Mouse (Mus musculus) thymus, adult 2 months (tissue): ENCODE results near the gene Rab3il1. TPM values are rescaled to one million over a fixed set of nuclear protein-coding genes. Genes with fewer than 3 reads are reported as not detected.

Source experiments
- DNase-seq: peaks from one replicate; pipeline ENCODE4 v3.0.0; 2021
- H3K27ac ChIP-seq: fragments of 200-500 bp; 2 replicates; pipeline ENCODE4 v1.5.1; 2012; ENCODE audit warnings: low read length, control low read depth; ENCODE audit not compliant: control insufficient read depth, insufficient read depth
- H3K27me3 ChIP-seq: fragments of 200-500 bp; 2 replicates; pipeline ENCODE4 v1.6.1; 2012; ENCODE audit warnings: mild to moderate bottlenecking, low read length, moderate library complexity, mixed read lengths; ENCODE audit not compliant: control insufficient read depth, insufficient read depth
- H3K36me3 ChIP-seq: fragments of 200-500 bp; 2 replicates; pipeline ENCODE4 v1.6.1; 2012; ENCODE audit warnings: mild to moderate bottlenecking, low read length, moderate library complexity; ENCODE audit not compliant: control insufficient read depth, insufficient read depth
- H3K4me1 ChIP-seq: fragments of 200-500 bp; replicated peaks from 2 replicates; pipeline ENCODE4 v1.6.1; 2012; ENCODE audit warnings: low read length; ENCODE audit not compliant: control insufficient read depth, insufficient read depth
- H3K4me3 ChIP-seq: fragments of 200-500 bp; 2 replicates; pipeline ENCODE4 v1.5.1; 2012; ENCODE audit warnings: mild to moderate bottlenecking, low read length, control low read depth, moderate library complexity; ENCODE audit not compliant: control insufficient read depth, insufficient read depth
- CTCF ChIP-seq: fragments of 200-500 bp; IDR thresholded peaks from 2 replicates; pipeline ENCODE4 v1.5.1; 2012; ENCODE audit warnings: mild to moderate bottlenecking, control low read depth, low read length, moderate library complexity, borderline replicate concordance; ENCODE audit not compliant: control insufficient read depth, poor library complexity, insufficient read depth; ENCODE audit errors: extremely low read depth
- POLR2A ChIP-seq: fragments of 200-500 bp; IDR thresholded peaks from 2 replicates; pipeline ENCODE4 v1.6.1; 2012; ENCODE audit warnings: mild to moderate bottlenecking, low read length, control low read depth, moderate library complexity; ENCODE audit not compliant: control insufficient read depth, poor library complexity, insufficient read depth; ENCODE audit errors: extremely low read depth
- WGBS: fragments of 180-500 bp; shearing (Covaris S2); methylation state at CpG from one replicate; pipeline ENCODE4 v1.1.7; 2018; 5-methylcytosine and 5-hydroxymethylcytosine counted together
- polyA plus RNA-seq: library from polyadenylated mRNA; depleted of rRNA; stranded (reverse); fragments of >200 nt; gene quantifications from 2 replicates; pipeline ENCODE4 v1.2.3, GENCODE M21; 2012

Rab3il1 gene
- polyA plus RNA-seq, 1 experiment, result 15.7 TPM

DNA sequence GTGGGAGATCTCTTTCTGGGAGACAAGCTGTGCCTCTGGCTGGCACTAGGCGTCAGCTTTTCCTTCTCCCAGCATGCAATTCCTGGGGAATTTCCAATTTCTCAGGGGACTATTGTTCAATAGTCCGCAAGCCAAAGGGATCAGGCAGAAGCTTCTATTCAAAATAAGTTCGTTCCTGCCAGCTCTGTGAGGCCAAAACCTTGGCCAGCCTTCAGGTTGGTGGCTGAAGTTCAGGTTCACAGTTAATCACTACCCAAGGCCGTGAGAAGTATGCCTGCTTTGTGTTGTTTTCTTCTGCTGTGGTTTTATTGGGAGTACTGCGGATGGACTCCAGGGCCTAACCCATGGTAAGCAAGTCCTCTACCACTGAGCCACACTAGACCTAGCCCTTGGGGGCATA, 69.7 kb downstream of the Rab3il1 start:
- Histone ChIP-seq H3K27ac (0 out of 2 replicates have a peak overlapping the region, but pooled peaks have one; percentile 15), H3K4me1 (peaks cover 32% of the 10 kb centered on the region)
- no peak for DNase-seq

DNA sequence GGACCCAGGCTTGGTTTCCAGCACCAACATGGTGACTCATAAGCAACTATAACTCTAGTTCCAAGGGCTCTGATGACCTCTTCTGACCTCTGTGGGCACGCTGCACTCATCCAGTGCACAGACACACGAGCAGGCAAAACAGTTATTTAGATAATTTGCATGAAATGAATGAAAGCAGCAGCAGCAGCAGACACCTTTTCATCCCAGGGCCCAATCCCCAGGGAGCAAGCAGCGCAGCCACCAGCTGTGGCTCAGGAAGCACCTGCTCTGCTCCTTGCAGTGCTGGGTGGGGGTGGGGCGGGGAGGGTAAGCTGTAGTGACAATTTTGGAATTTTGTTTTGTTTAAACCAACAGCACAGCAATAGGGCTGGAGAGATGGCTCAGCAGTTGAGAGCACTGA, 70.4 kb downstream of the Rab3il1 start:
- no peak for TF ChIP-seq CTCF
- Histone ChIP-seq H3K27ac (no peak overlapping the region), H3K27me3 (no peaks in the 10 kb centered on the region), H3K4me1 (peaks cover 25% of the 10 kb centered on the region), H3K36me3 (no peaks in the 10 kb centered on the region), H3K4me3 (no peak overlapping the region)
- DNase-seq, result no peak
- 76% methylated on average over 4 of the region's 4 CpGs for WGBS

More for the DNA sequence above, 69.7 kb downstream of the Rab3il1 start:
- H3K36me3 ChIP-seq, result no peaks in the 10 kb centered on the region
- no peak overlapping the region for H3K4me3 ChIP-seq
- 89% methylated on average over 5 of the region's 5 CpGs for WGBS
- H3K27me3 ChIP-seq, result no peaks in the 10 kb centered on the region
- TF ChIP-seq CTCF, result no peak
- no peak for TF ChIP-seq POLR2A

DNA sequence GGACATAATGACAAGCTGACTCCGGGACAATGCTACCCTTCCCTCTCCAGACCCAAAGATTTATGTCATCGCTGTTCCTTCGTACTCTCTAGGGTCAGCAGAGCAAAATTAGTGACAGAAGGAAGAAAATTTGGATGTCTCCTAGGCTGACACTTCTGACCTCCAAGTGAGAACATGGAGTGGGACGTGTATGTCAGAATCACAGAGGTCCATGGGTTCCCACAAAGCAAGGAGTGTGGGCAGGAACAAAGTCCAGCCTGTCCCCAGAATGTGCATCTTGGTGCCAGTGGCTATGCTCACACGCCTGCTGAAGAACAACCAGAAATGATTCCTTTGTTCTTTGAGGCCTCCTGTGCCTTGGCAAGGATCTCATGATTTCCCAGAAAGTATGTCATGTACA, 71.7 kb downstream of the Rab3il1 start:
- H3K27ac ChIP-seq, result no peak overlapping the region
- H3K27me3 ChIP-seq, result no peaks in the 10 kb centered on the region
- H3K4me1 ChIP-seq, result peaks cover 21% of the 10 kb centered on the region
- WGBS, result 97% methylated on average over 5 of the region's 5 CpGs
- no peaks in the 10 kb centered on the region for H3K36me3 ChIP-seq
- H3K4me3 ChIP-seq, result no peak overlapping the region
- no peak for DNase-seq
- no peak for TF ChIP-seq CTCF
- TF ChIP-seq POLR2A, result no peak

DNA sequence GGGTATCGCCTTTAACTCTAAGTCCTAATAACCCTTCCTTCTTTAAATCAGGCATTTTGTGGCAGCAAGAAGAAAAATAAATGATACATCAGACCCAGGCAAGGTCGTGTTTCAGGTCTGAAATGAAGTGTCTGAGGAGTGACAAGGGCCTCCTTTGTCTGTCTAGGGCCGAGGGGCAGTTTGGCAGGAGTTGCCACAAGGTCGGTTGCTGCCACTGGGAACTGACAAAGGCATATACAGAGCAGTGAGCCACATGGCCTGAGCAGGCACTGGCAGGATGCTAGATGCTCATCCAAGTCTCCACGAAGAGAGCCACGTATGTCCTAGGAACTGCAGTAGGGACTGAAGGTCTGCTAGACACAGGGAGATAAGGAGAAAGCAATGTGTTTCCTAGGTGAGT, 76.9 kb downstream of the Rab3il1 start:
- Histone ChIP-seq H3K27ac (no peak overlapping the region), H3K27me3 (no peaks in the 10 kb centered on the region), H3K4me1 (no peaks in the 10 kb centered on the region), H3K36me3 (no peaks in the 10 kb centered on the region), H3K4me3 (no peak overlapping the region)
- TF ChIP-seq POLR2A, result no peak
- no peak for TF ChIP-seq CTCF
- 95% methylated on average over 6 of the region's 6 CpGs for WGBS
- no peak for DNase-seq

DNA sequence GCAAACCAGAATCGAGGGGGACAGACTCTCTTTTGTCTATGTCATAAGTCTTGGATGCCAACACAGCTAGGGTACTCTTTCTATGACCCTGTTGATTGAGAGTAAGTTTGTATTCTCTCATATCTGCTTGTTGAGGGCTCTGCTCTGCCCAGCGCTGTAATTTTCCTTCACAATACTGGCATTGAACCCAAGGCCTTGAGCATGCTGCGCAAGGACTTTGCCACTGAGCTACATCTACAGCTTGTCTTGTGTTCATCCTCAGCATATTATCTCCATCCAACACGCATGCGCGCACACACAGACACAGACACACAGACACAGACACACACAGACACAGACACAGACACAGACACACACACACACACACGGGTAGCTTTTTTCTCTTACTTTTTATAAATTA, 78.9 kb downstream of the Rab3il1 start:
- no peak for DNase-seq
- no peak overlapping the region for H3K4me3 ChIP-seq
- no peak for TF ChIP-seq CTCF
- TF ChIP-seq POLR2A, result no peak
- H3K4me1 ChIP-seq, result no peaks in the 10 kb centered on the region
- no peaks in the 10 kb centered on the region for H3K36me3 ChIP-seq
- WGBS, result 97% methylated on average over 7 of the region's 7 CpGs
- no peak overlapping the region for H3K27ac ChIP-seq
- no peaks in the 10 kb centered on the region for H3K27me3 ChIP-seq

DNA sequence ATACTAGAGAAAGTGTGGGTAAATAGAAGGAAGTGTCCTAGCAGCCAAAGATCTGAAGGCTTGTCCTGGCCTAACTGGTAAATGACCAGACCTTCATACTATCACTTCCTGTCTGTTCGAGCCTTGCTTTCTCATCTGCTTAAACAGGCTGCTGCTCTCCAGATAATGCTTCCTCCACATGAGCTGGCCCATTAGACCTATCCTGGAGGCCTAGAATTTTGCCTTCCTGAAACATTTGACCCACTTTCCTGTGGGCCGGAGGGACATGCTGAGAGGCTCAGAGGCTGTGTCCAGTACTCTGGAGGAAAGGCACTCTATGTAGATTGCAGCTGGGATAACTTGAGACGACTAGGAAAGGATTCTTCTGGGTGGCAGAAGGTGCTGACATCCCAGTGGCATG, 80.6 kb downstream of the Rab3il1 start:
- Histone ChIP-seq H3K36me3 (peaks cover 4% of the 10 kb centered on the region; the same call in 1 of the 2 replicates), H3K27me3 (no peaks in the 10 kb centered on the region), H3K4me1 (no peaks in the 10 kb centered on the region), H3K4me3 (no peak overlapping the region), H3K27ac (no peak overlapping the region)
- 96% methylated on average over 3 of the region's 3 CpGs for WGBS
- no peak for DNase-seq
- TF ChIP-seq CTCF (no peak), POLR2A (no peak)

DNA sequence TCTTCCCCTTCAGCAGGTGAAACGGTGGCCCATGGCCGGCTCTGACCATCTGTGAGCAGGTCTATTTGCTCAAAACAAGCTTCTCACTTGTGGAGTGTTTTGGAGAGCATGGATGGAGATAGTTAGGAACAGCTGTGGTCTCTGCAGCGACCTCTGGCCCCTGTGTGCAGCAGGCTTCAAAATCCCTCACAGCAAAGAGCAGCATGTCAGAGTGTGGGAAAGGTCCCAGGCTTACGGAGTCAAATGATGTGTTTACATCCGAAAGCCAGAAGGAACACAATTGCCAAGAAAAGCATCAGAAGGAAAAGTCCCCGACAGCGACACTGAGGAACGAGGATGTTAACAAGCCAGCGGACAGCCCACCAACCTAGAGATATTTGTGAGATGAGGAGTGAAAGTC, 84.0 kb downstream of the Rab3il1 start:
- Histone ChIP-seq H3K4me3 (no peak overlapping the region), H3K4me1 (no peaks in the 10 kb centered on the region), H3K36me3 (peaks cover 7% of the 10 kb centered on the region), H3K27me3 (no peaks in the 10 kb centered on the region), H3K27ac (no peak overlapping the region)
- no peak for TF ChIP-seq CTCF
- DNase-seq, result no peak
- WGBS, result 94% methylated on average over 9 of the region's 9 CpGs
